Mouse (Mus musculus) myocyte (in vitro differentiated cells): ENCODE results near the gene Hapln2. TPM values are rescaled to one million over a fixed set of nuclear protein-coding genes. Genes with fewer than 3 reads are reported as not detected.

Experiments
- H3K27me3 ChIP-seq: one replicate; pipeline ENCODE4 v1.6.1; 2011; ENCODE audit not compliant: control insufficient read depth, insufficient read depth, insufficient read length
- H3K36me3 ChIP-seq: one replicate; pipeline ENCODE4 v1.6.1; 2011; ENCODE audit not compliant: control insufficient read depth, insufficient read depth
- H3K4me2 ChIP-seq: one replicate; pipeline ENCODE4 v1.6.1; 2011; ENCODE audit warnings: low read depth, control low read depth
- H3K4me3 ChIP-seq: one replicate; pipeline ENCODE4 v1.5.1; 2011; ENCODE audit warnings: mild to moderate bottlenecking, control low read depth, moderate library complexity
- H3K79me2 ChIP-seq: one replicate; pipeline ENCODE4 v1.6.1; 2011; ENCODE audit not compliant: control insufficient read depth, insufficient read depth
- H3ac ChIP-seq: one replicate; pipeline ENCODE4 v1.6.1; 2011; ENCODE audit not compliant: control insufficient read depth, insufficient read length
- CEBPB ChIP-seq: IDR thresholded peaks from 2 replicates; pipeline ENCODE4 v1.6.1; 2011; ENCODE audit warnings: mild to moderate bottlenecking, moderate library complexity; ENCODE audit not compliant: poor library complexity, insufficient read depth, severe bottlenecking
- E2F4 ChIP-seq: IDR thresholded peaks from one replicate; pipeline ENCODE4 v1.6.1; 2011; ENCODE audit warnings: mild to moderate bottlenecking, control low read depth, moderate library complexity; ENCODE audit not compliant: insufficient read depth
- MAX ChIP-seq: IDR thresholded peaks from one replicate; pipeline ENCODE4 v1.6.1; 2011; ENCODE audit warnings: low read depth, mild to moderate bottlenecking, control low read depth
- MYOD1 ChIP-seq, 3 experiments: IDR thresholded peaks; one replicate each; pipeline ENCODE4 v1.6.1; 2011; ENCODE audit warnings: control low read depth in 2 of 3, low read depth in 2 of 3, mild to moderate bottlenecking in 2 of 3, moderate library complexity in 1 of 3; ENCODE audit not compliant: insufficient read length in 2 of 3, control insufficient read depth in 1 of 3
- MYOG ChIP-seq, 3 experiments: IDR thresholded peaks; one replicate each; pipeline ENCODE4 v1.6.1; 2011; ENCODE audit warnings: control low read depth in 2 of 3, low read depth in 2 of 3, mild to moderate bottlenecking in 2 of 3; ENCODE audit not compliant: insufficient read length in 2 of 3, control insufficient read depth in 1 of 3, insufficient read depth in 1 of 3
- POLR2A ChIP-seq: IDR thresholded peaks from one replicate; pipeline ENCODE4 v1.6.1; 2011; ENCODE audit warnings: low read depth, mild to moderate bottlenecking, control low read depth, moderate library complexity; ENCODE audit not compliant: insufficient read length
- POLR2AphosphoS2 ChIP-seq: IDR thresholded peaks from one replicate; pipeline ENCODE4 v1.6.1; 2011; ENCODE audit warnings: low read depth, control low read depth; ENCODE audit not compliant: insufficient read length
- REST ChIP-seq: IDR thresholded peaks from one replicate; pipeline ENCODE4 v1.6.1; 2011; ENCODE audit warnings: mild to moderate bottlenecking, control low read depth, moderate library complexity; ENCODE audit not compliant: insufficient read depth, insufficient read length
- SRF ChIP-seq: IDR thresholded peaks from one replicate; pipeline ENCODE4 v1.6.1; 2011; ENCODE audit warnings: low read depth; ENCODE audit not compliant: control insufficient read depth, insufficient read length
- TCF12 ChIP-seq: IDR thresholded peaks from one replicate; pipeline ENCODE4 v1.6.1; 2011; ENCODE audit warnings: mild to moderate bottlenecking, control low read depth; ENCODE audit not compliant: poor library complexity, insufficient read depth, severe bottlenecking
- TCF3 ChIP-seq: IDR thresholded peaks from one replicate; pipeline ENCODE4 v1.6.1; 2011; ENCODE audit warnings: low read depth, control low read depth; ENCODE audit not compliant: insufficient read length
- USF1 ChIP-seq: IDR thresholded peaks from one replicate; pipeline ENCODE4 v1.6.1; 2011; ENCODE audit warnings: low read depth, mild to moderate bottlenecking, control low read depth, moderate library complexity
- polyA plus RNA-seq: library from polyadenylated mRNA; unstranded; fragments of >200 nt; fragmentation: generic; extraction: Trizol; gene quantifications from one replicate; pipeline ENCODE4 v1.2.1, GENCODE M21; 2012; ENCODE audit warnings: missing spikeins

The Hapln2 gene
- polyA plus RNA-seq, 1 experiment, result not detected

DNA sequence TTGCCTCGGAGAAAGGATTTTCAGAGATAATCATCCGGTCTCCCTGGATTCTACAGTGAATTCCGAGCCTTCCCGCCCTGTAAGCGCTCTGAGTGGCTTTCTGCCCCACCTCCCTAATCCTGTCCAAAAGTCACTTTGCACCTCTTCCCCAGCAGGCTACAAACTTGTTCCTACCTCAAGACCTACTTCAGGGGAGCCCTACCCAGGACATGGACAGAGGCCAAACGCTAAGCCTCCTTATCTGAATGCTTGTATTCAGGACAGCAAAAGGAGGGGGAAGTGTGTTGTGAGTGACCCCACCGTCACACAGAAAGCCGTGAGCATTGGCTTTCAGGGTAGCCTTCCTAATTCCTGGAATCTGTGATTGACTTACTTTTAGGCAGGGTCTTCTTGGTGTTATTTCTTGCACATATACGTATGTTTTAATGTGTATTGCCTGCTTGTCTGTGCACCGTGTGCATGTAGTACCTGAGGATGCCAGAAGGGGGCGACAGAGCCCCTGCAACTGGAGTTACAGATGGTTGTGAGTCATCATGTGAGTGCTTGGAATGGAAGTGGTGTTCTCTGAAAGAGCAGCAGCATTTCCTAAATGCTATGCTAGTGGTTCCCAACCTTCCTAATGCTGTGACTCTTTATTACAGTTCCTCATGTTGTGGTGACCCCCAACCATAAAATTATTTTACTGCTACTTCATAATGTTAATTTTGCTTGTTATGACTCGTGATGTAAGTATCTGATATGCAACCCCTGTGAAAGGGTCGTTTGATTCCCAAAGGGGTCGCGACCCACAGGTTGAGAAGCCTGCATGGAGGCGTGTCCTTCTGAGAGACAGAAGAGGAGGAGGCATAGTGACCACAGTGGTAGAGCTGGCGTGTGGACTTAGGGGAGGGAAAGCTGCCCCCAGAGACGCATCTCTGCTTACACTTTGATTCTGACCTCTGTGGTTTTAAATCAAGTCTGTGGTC is 21.3 kb downstream of the Hapln2 start:
- peaks cover 30% of the 10 kb centered on the region for H3K27me3 ChIP-seq
- no peak overlapping the region for H3K4me2 ChIP-seq
- H3ac ChIP-seq, result no peak overlapping the region
- TF ChIP-seq MYOG (IDR thresholded peaks at IDR 0.05; ENCODE audit: control insufficient read depth in 1 of 3, insufficient read depth in 1 of 3, insufficient read length in 2 of 3, low read depth in 2 of 3) (no peak), USF1 (no peak), E2F4 (no peak)
- no peaks in the 10 kb centered on the region for H3K36me3 ChIP-seq
- no peak overlapping the region for H3K4me3 ChIP-seq
- H3K79me2 ChIP-seq, result no peaks in the 10 kb centered on the region

- Histone ChIP-seq H3K36me3 (no peaks in the 10 kb centered on the region), H3ac (no peak overlapping the region), H3K79me2 (no peaks in the 10 kb centered on the region), H3K4me2 (no peak overlapping the region), H3K27me3 (peaks cover 62% of the 10 kb centered on the region), H3K4me3 (no peak overlapping the region)
- TF ChIP-seq POLR2AphosphoS2 (no peak), MAX (no peak), TCF12 (no peak), MYOG (IDR thresholded peaks at IDR 0.05; ENCODE audit: control insufficient read depth in 1 of 3, insufficient read depth in 1 of 3, insufficient read length in 2 of 3, low read depth in 2 of 3) (no peak), MYOD1 (IDR thresholded peaks at IDR 0.05; ENCODE audit: control insufficient read depth in 1 of 3, insufficient read length in 2 of 3, low read depth in 2 of 3) (no peak), E2F4 (no peak), TCF3 (no peak), USF1 (no peak), SRF (no peak), POLR2A (no peak), REST (no peak), CEBPB (no peak)
Observed at GRCm38 (mm10) chr3:88002291-88002976, 24.9 kb downstream of the Hapln2 start.

DNA sequence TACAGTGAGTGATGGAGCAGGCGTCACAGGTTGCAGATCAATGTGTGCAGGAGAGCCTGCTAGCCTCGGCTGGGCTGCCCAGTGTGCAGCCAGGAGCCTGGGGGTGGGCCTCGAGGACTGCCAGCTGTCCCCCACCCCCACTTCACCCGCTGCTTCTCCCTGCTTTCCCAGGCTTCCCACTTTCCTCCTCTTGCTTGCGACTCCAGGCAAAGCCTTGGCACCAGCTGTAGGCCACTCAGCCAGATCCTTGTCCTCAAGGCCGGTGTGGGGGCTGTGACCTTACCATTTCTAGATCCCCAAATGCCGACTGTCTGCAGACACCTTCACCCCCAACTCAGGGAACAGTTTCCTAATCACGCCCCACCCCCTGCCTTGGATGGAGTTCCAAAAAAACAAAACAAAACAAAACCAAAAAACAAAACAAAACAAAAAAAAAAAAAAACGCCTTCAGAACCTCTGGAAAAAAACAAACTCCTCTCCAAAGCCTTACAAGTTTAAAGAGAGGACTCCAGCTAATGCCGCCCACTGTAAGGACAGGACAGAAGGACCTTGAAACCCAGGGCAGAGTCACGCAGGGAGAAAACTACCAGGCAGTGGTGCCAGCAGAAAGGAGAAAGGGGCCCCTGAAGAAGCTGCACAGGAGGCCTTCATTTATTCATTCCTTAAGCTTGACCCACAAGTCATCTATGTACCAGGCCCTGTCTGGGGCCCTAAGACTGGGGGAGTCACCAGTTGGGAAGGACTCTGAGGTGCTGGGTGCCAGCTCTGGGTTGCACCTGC is 26.4 kb downstream of the Hapln2 start:
- Histone ChIP-seq H3K4me2 (no peak overlapping the region), H3K27me3 (peaks cover 76% of the 10 kb centered on the region), H3K79me2 (no peaks in the 10 kb centered on the region), H3K36me3 (no peaks in the 10 kb centered on the region), H3ac (no peak overlapping the region), H3K4me3 (no peak overlapping the region)
- TF ChIP-seq POLR2AphosphoS2 (no peak), SRF (no peak), MAX (no peak), USF1 (no peak), REST (no peak), POLR2A (no peak), MYOD1 (IDR thresholded peaks at IDR 0.05; ENCODE audit: control insufficient read depth in 1 of 3, insufficient read length in 2 of 3, low read depth in 2 of 3) (no peak), E2F4 (no peak), TCF3 (no peak), TCF12 (no peak), CEBPB (no peak), MYOG (IDR thresholded peaks at IDR 0.05; ENCODE audit: control insufficient read depth in 1 of 3, insufficient read depth in 1 of 3, insufficient read length in 2 of 3, low read depth in 2 of 3) (no peak)

- no peak within 1 kb of the TSS for H3K4me3 ChIP-seq
- peaks cover 84% of the 10 kb centered on the region for H3K27me3 ChIP-seq
- TF ChIP-seq MYOG (IDR thresholded peaks at IDR 0.05; ENCODE audit: control insufficient read depth in 1 of 3, insufficient read depth in 1 of 3, insufficient read length in 2 of 3, low read depth in 2 of 3) (no peak), TCF3 (no peak), CEBPB (no peak), POLR2AphosphoS2 (no peak), MAX (no peak)
- no peak within 1 kb of the TSS for H3ac ChIP-seq
- no peaks in the 10 kb centered on the region for H3K36me3 ChIP-seq
- no peaks in the 10 kb centered on the region for H3K79me2 ChIP-seq
- H3K4me2 ChIP-seq, result no peak within 1 kb of the TSS
Observed at GRCm38 (mm10) chr3:88000181-88000580, 27.2 kb downstream of the Hapln2 start, which contains the start of gene Bcan. Bcan (minus strand) TSS chr3:88000230.
